Mouse (Mus musculus) T-helper 1 cell (primary cell): Measurements from ENCODE around the gene Snrnp35.

ENCODE experiments used
- in situ Hi-C: fragments of 300-600 bp; cut with MboI, MseI; formaldehyde crosslinking; loops from one replicate; pipeline ENCODE4 v1.15.1; 2025; ENCODE audit warnings: high pct_unique_total_duplicates

Snrnp35 gene

GRCm38 (mm10) chr5:124535016-124535415, 52.1 kb downstream of the Snrnp35 start:
- in situ Hi-C loops, result loop anchor here (10.0 kb wide), 1 partner anchor 50 kb away; the partner anchor contains the start of gene Snrnp35

- in situ Hi-C loops, result loop anchor here (10.0 kb wide), 1 partner anchor 52 kb away; the partner anchor contains the start of gene Snrnp35
These were observed 53.8 kb downstream of the Snrnp35 start for GRCm38 (mm10) chr5:124536776-124537175.

DNA sequence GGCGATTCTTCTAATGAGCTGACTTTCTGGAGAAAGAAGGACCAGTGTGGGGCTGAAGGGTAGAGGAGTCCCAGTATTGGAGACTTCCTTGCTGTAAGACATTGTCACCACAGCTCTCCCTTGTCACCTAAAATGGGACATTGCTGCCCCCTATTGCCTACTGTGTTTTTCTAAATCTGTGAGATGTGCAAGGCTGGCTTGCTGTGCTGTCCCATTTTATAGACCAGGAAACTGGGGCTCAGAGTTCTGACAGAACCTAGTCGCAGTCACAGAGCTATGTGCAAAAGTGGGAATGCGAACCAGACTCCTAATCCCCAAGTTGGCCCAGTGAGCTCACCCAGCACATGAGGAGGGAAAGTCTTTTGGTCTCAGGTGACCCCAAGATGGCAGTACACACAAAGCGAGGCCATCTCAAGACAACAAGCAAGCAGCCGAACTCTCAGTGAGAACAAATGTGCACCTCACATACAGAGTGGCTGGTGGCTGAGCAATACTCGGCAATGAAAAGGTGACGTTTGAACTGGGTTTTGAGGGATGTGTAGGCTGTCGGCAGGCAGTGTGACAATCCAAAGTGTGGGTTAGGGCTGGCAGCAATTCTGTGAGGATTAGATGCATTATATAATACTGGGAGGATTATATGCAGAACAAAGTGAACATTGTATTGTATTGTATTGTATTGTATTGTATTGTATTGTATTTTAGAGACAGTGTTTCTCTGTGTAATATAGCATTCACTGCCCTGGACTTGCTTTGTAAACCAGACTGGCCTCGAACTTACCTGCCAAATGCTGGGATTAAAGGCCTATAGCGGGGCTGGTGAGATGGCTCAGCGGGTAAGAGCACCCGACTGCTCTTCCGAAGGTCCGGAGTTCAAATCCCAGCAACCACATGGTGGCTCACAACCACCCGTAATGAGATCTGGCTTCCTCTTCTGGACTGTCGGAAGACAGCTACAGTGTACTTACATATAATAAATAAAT, 56.2 kb downstream of the Snrnp35 start:
- in situ Hi-C loops, result loop anchor here (10.0 kb wide), 1 partner anchor 54 kb away; the partner anchor contains the start of gene Snrnp35

DNA sequence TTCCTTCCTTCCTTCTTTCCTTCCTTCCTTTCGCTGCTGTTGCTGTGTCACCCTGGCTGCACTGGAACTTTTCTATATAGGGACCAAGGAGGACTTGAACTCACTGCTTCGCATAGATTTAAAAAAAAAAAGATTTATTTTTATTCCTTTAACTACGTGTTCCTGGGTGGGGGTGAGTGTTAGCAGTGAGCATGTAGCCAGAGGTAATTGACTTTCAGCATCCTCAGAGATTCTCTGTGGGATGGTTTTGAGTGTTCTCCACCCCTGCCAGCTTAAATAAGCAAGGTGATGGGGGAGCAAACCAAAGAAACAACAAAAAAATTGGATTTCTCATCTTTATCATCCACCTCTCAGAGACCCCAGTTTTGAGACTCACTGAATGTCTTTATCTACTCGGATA, 57.0 kb downstream of the Snrnp35 start:
- in situ Hi-C loops, result loop anchor here (10.0 kb wide), 1 partner anchor 55 kb away; the partner anchor contains the start of gene Snrnp35

DNA sequence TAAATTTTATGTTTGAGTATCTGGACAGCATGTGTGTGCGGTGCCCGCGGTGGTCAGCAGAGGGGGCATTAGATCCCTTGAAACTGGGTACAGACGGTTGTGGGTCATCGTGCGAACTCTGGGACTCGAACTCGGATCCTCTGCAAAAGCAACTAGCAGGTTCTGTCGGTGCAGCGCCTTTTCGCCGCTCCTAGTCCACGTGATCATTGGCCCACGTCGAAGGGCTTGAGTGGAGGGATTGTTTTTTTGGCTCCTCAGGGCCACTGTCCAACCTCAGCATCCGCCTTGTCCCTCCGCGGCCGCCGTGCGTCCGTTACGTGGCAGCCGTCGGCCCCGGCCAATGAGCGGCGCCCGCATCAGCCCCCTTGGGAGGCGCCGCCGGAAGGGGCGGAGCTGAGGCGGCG, 57.5 kb downstream of the Snrnp35 start, which contains the start of gene Tmed2:
TSS of gene Tmed2 (plus strand) at position 313 of the 404 bp plus-strand sequence.
- in situ Hi-C loops, result no loop called here
